Mouse (Mus musculus) lung, postnatal 25 days (tissue): Measurements from ENCODE around the gene Prkd3.

Experiments used
- DNase-seq: peaks from one replicate; pipeline ENCODE4 v3.0.0; 2022; ENCODE audit warnings: low spot score

Prkd3 gene

DNA sequence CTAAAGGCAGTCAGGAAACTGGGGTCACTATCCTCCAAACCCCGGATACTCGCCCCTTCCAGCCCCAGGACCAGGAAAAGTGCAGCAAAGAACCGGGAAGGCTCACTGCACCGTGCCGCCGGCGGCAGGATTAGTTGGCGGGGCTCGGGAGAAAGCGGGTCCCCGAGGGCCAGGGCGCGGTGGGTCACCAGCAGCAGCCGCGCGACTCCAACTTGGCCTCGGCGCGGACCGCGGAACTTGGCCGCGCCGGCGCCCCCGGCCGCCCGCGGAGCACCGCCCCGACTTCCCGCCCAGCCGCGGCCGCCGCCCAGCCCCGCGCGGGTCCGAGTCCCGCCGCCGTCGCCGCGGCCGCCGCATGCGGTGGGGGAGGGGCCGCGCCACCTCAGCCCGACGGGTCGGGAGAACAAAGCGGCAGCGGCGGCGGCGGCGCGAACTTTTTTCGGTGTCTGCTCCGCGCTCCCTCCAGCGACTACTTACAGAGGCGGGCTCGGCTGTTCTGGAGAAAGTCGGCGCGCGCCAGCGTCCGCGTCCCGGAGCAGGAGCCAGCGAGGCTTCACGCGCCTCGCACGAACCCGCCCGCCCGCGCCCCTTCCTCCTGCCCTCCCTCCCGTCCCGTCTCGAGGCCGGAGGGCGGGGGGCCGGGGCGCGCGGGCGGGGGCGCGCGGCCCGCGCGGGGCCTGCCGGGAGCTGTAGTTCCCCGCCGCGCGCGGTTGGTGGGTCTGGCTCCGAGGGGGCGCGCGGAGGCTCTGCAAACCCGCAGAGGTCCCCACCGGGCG, at the start of gene Prkd3:
Prkd3 (minus strand) TSS at position 609 of the 776 bp plus-strand sequence.
- DNase-seq, result peak; percentile 53

DNA sequence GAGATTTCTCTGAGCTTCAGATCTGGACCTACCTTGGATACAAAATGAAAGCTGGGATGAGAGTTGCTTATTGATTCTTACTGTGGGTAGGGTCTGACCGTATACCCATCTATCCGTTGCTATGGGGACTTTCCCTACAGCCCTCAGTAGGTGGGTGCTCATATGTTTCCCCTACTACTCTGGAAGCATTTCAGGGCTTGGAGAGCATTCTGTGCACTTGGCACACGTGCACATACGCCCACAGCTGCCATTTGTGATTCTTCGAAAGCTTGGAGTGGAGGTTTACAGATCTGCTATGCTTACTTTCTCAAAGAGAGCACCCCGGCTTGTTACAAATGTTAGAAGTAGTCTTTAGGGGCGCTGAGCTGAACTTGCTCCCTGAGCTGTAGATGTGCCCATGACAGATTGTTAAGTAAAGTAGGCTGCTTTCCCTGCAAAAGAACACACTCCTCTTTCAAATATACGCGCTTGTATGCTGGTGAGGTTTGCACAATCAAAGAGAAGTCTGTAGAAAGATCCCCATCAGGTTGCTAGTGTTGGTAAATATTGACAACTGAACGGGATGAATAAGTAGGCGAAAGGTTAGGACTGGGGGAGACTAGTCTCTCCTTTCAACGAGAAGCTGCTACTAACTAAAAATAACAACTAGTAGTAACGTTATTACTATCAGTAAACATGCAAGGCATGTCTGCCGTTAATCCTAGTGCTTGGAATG, 49.3 kb upstream of the Prkd3 start:
- no peak for DNase-seq

DNA sequence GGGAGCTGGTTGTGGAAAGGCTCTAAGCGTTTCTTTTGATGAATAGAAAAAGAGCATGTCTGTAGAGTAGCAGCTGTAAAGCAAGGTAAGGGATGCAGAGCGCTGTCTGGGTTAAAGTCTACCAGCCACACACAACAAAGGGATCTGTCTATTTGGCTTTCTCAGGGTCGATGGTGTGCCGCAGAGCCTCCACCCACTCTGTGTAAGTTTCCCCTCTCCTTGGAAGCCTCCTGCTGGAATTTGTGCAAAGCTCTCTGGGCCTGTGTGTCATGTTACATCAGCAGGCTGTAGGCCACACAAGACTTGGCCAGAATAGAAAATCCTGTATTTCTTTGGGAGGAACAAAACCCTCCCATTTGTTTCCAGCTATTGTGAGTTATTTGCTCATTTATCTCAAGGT, 48.4 kb upstream of the Prkd3 start:
- DNase-seq, result peak; percentile 15

DNA sequence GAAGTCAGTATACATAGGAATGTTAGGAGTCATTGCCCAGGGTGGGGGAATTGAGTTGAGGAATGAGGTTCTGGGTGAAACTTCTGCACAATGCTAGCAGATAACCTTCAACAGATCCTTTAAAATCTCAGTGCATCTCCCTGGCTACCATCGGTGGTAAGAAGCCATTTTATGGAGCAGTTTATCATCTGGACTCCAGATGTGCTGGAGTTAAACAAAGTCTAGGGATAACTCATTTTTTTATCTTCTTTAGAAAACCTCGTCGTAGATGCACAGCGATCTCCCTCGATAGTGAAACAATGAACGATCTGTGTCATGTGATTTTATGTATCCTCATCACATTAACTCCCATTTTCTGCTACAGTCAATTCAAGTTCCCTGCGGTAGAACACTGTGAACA, 48.0 kb upstream of the Prkd3 start:
- no peak for DNase-seq

DNA sequence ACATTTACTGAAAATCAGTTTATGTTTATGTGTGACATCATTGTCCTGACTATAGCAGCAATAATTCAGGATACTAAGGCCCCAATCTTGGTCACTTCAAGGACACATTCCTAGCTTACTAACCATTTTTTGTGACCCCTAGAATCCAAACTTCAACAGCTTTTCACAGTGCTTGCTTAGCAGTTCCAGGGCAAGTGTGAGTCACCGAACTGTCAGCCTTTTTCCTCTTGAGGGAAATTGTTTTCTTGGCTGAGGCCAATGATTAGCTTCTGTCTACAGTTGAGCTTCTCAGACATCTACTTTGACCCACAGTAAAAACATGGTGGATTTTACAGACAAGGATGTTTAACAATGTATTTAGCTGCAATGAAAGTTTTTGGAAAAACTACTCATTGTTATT, 43.6 kb upstream of the Prkd3 start:
- no peak for DNase-seq

DNA sequence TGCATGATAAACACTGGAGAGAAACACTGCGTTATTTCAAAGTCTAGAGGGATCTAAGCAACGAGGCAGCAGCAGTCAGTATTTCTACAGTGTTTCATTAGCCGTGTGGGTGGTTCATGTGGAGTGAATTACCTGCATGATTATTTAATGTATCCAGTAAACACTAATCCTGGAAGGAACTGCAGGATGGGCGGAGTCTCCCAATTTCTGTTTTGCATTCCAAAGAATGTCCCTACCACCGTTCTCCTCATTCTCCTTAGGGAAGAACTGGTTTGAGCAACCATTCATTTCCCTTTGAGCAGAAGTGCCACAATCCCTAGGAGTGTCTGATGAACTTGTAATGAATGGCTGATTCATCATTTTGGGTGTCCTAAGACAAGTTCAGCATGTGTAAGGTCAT, 39.6 kb upstream of the Prkd3 start:
- no peak for DNase-seq

DNA sequence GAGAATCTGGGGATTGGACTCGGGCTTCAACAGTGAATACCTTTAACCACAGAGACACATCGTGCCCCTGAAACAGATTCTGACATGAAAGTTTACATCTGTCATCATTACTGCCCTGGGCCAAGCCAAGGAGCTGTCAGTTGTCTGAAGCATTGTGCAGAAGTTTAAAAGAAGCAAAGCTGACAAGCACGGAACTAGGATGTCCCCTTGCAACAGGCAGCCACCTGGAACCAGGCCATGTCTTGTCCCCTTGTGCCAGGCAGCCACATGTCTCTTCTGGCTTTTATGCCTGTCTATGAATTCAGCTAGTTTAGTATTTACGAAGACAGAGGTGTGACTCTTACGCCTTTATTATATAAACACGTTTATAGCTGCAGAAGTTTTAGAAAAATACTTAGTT, 37.7 kb upstream of the Prkd3 start:
- no peak for DNase-seq

DNA sequence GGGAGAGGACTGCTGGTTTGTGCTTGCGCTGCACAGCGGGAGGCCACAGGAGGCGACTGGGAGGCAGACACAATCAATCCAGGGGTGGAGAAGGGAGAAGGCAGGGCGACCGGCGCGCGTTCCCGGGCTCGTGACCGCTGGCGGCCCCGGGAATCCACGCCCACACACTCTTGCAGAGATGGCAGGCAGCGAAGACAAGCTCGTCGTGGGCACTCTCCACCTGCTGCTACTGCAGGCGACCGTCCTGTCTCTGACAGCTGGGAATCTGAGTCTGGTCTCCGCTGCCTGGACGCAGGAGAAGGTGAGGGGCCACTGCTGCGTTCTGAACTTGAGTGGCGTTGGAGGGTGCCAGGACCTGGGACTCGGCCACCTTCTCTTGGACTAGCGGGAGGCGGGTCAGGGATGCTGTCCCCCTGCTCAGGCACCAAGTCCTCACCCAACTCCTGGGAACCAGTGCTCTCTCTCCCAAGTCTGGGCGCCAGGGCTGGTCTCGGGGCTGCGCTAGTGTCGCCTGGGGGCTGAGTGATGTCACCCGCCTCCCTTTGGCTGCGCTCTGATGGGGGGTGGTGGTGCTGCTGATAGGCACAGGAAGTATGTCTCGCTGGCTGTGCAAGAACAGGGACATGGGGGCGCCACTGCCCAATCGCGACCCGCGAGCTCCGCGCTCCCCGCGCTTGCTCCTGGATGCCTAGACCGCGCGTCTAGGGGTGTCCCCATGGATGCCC, 31.6 kb upstream of the Prkd3 start:
- peak; percentile 51 for DNase-seq

DNA sequence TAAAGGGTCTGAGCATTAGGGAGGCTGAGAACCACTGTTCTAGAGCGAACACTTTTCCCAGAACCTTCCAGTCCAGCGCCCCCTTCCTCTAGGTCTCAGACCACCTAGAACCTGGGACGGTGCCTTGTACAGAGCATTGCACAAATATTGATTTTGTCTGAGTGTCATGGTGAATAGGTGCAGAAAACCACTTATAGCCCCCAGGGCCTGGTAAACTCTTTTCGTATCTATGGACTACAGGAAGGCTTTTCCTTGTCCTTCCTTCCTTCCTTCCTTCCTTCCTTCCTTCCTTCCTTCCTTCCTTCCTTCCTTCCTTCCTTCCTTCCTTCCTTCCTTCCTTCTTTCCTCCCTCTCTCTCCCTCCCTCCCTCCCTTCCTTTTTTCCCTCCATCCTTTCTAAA, 31.0 kb upstream of the Prkd3 start, which contains the start of gene Qpct:
Qpct (plus strand) TSS at position 301 of the 400 bp plus-strand sequence.
- DNase-seq, result no peak

DNA sequence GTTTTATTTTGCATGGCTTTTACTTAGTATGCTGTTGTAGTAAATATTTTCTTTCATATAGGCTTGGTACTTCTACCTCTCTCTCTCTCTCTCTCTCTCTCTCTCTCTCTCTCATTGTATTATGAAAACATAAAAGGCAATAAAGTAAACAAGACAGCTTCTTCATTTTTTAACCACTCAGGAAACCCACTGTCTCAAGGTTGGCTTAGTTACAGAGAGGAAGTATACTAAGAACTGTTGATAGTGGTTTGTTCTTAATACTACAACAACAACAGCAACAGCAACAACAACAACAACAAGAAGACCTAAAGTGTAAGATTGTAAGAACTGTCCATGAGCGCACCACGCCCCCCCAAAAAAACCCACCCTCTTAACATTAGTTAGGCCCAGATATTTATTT, 23.1 kb upstream of the Prkd3 start:
- DNase-seq, result no peak

DNA sequence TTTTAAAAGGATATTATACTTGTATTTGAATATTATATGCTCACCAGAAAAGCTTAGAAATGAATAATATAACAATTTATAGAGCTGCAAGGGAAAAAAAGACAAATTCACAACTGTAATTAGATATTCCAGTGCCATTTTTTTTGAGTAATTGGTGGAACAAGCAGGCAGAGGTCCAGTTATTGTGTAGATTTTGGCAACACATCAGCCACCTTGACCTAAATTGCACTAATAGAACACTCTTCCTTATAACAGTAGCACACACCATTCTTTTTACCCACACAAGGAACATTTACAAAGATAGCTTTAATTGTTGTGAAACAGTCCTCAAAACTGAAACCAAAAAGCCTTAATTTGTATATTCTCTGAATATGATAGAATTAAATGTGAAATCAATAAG, 19.0 kb upstream of the Prkd3 start:
- no peak for DNase-seq

DNA sequence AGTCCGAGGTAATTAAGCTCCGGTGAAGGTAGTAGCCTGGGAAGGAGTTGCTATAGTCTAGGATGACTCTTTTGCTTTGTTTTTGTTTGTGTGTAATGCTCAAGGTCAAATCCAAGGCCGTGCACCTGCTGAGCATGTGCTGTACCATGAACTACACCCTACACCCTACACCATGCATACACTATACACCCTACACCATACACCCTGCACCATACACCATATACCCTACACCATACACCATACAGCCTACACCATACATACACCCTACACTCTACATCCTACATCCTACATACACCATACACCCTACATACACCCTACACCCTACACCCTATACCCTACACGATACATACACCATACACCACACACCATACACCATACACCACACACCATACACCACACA, 12.2 kb upstream of the Prkd3 start:
- no peak for DNase-seq

DNA sequence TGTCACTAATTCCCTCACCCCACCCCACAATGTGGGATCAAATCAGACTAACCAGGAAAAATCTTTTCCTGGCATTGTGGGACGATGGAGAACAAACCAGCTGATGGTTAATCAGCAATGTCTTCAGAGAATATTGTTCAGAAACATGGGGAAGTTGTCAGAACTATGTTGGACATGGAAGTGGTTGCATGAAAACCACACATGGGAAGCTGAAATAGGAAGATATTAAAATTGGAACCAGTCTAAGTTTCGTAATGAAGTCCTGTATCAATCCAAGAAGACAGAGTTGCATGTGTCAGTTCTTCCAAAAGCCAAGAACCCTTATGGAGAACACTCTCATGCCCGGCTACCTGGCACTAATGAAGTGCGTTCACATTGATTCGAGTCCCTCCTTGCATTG, 11.0 kb upstream of the Prkd3 start:
- no peak for DNase-seq

DNA sequence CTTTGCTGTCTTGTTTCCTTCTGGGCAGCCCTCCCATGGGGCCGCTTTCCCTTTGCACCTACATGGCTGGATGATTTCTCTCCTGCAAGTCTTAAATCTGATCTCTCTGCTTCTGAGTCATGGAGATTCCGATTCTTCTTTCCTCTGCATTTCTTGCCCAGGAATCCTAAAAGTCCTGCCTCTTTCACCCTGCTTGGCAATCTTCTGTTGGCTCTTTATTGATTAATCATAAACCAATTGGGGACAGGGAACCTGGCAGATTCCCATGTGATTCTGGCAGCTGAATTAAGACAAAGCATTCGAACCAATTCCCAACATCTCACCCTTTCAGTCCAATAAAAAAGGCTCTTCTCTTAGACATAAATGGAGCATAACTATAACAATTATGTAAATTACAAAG, 8.6 kb upstream of the Prkd3 start:
- no peak for DNase-seq

DNA sequence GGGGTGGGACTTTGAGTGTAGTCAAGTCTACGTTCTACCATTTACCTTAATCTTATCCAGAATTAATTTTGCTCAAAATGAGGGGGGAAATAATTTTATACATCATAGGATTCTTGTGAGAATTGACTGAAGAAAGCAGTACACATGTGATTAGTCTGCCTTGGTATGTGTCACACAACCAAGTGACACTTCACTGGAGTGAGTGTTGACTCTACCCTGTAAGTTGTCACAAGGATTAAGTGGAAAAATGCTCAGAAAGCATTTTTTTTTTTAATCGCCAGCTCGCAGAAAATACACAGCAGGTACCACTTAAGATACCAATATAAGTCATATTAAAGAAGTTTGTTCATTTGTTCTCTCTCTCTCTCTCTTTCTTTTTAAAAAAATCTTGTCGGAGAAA, 3.9 kb upstream of the Prkd3 start:
- peak; percentile 18 for DNase-seq

DNA sequence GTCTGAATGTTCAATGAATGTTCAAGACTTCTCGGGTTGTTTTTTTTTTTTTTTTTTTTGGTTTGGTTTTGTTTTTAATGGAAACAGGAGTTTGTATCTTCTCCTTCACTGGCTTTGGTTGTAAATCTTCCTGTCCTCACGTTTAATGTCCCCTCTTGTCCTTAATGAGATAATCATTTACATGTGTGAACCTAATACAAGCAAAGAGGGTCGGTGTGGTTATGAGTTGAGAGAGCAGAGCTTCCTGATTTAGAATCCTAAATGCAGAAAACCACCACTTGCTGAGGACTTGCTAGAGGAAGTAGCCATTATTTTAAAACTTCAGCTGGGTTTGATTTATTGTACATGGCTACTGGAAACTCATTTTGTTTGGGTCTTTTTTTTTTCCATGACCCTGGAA, 2.1 kb upstream of the Prkd3 start:
- DNase-seq, result no peak

DNA sequence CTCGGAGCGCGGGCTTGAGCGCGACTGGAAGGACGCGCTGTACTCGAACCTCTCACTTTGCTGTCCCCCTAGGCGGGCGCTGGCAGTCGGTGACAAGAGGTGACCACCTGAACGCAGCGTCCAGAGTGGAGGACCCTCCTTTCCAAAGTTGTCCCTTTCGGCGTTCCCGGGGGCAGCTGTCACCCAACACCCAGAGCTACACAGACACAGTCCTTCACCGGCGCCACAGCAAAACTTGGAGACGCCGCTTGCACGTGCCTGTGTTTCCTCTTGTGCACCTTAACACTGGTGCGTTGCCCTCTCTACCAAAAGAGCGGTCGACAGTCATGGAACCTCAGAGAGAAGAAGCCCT, 344 bp upstream of the Prkd3 start:
- DNase-seq, result no peak

DNA sequence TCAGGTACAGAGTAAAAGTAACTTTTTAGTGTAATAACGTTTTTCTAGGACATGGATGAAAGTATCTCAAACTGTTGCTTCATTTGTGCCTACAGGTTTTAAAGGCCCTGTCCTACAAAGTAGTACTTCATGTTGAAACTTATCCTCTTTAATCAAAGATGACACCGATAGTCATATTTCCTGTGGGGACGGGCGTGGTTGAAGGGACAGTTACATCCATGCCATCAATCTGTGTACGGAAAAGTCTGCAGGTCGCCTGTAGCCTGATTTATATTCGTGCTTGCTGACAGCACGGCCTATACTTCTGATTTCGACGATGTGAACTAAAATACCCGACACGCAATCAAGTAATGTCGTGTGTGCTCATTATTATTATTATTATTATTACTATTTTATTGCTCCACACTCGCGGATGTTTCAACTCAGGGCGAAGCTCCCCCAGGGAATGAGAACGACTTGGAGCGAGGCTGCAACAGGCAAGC, 849 bp downstream of the Prkd3 start:
- DNase-seq, result peak; percentile 24

DNA sequence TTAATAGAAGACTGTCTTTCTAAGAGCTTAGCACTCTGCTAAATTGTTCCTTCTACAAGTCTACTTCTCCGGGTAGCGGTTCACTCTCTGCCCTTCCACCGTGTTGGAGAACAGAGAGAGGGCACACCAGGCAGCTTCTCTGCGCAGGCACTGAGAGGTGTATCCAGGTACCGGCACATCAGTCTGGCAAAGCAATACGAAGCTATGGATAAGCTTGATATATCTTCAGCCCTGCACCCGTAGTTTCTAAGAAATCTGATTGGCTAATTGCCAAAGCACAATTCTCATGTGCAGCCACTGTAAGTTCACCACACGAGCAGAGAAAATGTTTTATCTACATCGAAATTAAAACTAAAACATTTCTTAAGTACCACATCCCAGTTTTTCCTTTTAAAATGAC, 2.2 kb downstream of the Prkd3 start:
- DNase-seq, result peak; percentile 13

DNA sequence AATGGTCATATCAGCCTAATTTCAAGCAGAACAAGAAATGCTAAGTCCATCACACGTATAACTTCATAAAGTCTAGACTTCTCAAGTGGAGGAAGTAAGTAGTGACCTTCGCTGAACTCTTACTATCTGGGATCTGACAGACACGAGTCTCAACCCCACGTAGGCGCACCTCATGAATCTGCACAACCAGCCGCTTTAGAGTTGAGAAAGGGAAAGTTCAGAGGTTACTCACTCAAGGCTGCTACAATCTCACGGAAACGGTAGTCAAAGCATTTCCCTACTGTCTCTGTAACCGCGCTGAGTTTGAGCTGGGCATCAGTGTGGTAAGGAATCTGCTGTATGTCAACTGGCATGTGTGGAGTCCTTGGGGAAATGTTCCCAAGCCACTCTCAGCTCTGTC, 4.8 kb downstream of the Prkd3 start:
- no peak for DNase-seq

DNA sequence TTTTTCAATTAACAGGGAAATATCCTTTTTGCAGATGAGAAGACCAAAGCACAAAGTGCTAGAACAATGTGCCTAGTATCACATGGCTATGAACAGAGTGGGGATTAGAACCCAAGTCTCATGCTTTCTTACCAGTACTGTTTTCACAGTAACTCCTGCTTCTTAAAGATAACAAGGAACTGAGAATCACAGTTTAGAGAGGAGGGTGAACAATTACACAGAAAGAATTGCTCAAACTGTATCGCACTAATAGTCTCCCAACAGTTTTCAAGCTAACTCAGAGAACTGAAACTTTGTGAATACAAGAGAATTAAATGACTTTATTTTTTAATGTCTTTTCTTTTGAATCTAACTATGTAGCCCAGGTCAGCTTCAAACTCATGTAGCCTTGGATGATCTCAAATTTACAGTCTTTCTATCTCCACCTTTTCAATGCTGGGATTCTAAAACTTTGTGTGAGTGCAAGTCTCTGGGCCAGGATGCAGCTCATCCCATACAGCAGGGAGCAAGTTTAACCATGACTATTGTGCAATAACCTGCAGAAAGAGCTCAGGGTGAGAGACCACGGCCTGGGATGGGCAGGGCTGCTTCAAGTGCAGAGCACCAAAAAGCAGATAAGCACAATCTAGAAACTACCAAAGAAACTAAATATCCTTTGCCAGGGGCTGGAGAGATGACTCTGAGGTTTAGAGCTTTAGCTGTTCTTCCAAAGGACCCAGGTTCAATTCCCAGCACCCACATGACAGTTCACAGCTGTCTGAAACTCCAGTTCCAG, 5.5 kb downstream of the Prkd3 start:
- no peak for DNase-seq

DNA sequence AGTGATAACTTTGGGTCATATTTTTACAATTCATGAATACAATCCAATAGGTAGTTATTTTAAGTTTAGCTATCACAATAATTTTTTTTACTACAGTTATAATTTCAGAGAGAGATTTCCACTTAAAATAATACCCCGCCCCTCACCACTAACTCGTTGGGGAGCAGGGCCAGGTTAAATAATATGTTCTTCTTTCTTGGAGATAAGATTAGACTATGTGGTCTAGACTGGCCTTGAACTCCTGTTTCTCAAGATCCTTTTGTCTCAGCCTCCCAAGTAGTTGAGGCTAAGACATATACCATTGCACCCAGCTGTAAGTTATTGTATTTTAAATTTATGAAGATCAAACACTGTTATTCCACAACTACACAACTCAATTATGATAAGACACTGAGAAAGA, 7.0 kb downstream of the Prkd3 start:
- no peak for DNase-seq
